Mouse (Mus musculus) midbrain, embryonic 13.5 days (tissue): ENCODE measurements at regions not wholly inside any gene's neighbourhood (a gene's known extent, or its start where the extent isn't known, plus 50 kb on each side); places are given as distances from the start of the nearest gene placed in this dataset.
A peak's percentile ranks its signal among the peaks of the same experiment; 100 is the strongest.

Source experiments
- ATAC-seq: fragments of 200-750 bp; cut with Nextera tagmentation; 2 replicates; pipeline ENCODE4 v1.8.0; 2017; ENCODE audit warnings: mild to moderate bottlenecking, moderate TSS enrichment, moderate library complexity
- H3K27ac ChIP-seq: fragments of 300-500 bp; sonication (generic); 2 replicates; pipeline ENCODE4 v1.5.1; 2015; ENCODE audit warnings: inconsistent platforms, mild to moderate bottlenecking, moderate library complexity
- H3K27me3 ChIP-seq: fragments of 300-500 bp; sonication (generic); 2 replicates; pipeline ENCODE4 v1.6.1; 2015; ENCODE audit warnings: mild to moderate bottlenecking, inconsistent platforms
- H3K36me3 ChIP-seq: fragments of 300-500 bp; sonication (generic); 2 replicates; pipeline ENCODE4 v1.6.1; 2015; ENCODE audit warnings: mild to moderate bottlenecking, inconsistent platforms
- H3K4me1 ChIP-seq: fragments of 300-500 bp; sonication (generic); replicated peaks from 2 replicates; pipeline ENCODE4 v1.6.1; 2015; ENCODE audit warnings: inconsistent platforms
- H3K4me2 ChIP-seq: fragments of 300-500 bp; sonication (generic); replicated peaks from 2 replicates; pipeline ENCODE4 v1.6.1; 2015; ENCODE audit warnings: moderate library complexity, mild to moderate bottlenecking, inconsistent platforms
- H3K4me3 ChIP-seq: fragments of 300-500 bp; sonication (generic); replicated peaks from 2 replicates; pipeline ENCODE4 v1.5.1; 2015; ENCODE audit warnings: mild to moderate bottlenecking, inconsistent platforms
- H3K9ac ChIP-seq: fragments of 300-500 bp; sonication (generic); replicated peaks from 2 replicates; pipeline ENCODE4 v1.6.1; 2015; ENCODE audit warnings: mild to moderate bottlenecking, inconsistent platforms
- H3K9me3 ChIP-seq: fragments of 300-500 bp; sonication (generic); 2 replicates; pipeline ENCODE4 v1.6.1; 2016; ENCODE audit warnings: mild to moderate bottlenecking, inconsistent platforms
- WGBS: fragments of 180-500 bp; shearing (Covaris S2); methylation state at CpG from one replicate; pipeline ENCODE4 v1.1.7; 2015; 5-methylcytosine and 5-hydroxymethylcytosine counted together

DNA sequence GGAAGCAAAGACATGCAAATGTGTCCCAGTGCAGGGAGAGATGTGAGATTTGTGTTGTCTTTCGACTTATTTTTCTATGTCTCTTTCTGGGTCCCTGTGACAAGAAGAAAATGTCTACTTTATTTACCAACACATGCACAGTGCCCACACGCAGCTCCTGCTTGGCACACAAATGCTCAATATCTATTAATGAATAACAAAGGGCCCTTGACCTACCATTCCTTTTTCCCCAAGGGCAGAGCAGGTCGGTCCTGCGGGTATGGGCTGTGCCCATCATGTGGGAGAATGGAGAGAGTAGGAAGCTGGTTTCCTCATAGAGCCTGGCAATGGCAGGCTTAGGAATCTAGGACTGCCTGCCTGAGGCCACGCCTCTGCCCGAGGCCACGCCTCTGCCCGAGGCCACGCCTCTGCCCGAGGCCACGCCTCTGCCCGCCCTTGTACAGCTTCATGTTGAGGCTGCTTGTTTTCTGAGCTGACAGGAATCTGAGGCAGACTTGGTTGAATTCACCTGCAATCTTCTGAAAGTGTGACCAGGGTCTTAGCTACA lies 98.8 kb upstream of the Ankrd28 start:
- Histone ChIP-seq H3K9ac (no peak overlapping the region), H3K4me1 (peaks cover 17% of the 10 kb centered on the region), H3K4me2 (no peak overlapping the region), H3K27ac (no peak overlapping the region), H3K9me3 (no peaks in the 10 kb centered on the region), H3K4me3 (no peak overlapping the region), H3K27me3 (no peaks in the 10 kb centered on the region), H3K36me3 (no peaks in the 10 kb centered on the region)
- 67% methylated on average over 12 of the region's 12 CpGs for WGBS
- ATAC-seq, result no peak

GRCm38 (mm10) chr14:31930367-31930766 lies 98.4 kb upstream of the Galnt15 start:
- H3K27ac ChIP-seq, result no peak overlapping the region
- no peak for ATAC-seq

GRCm38 (mm10) chr14:31931971-31932370 lies 96.8 kb upstream of the Galnt15 start:
- WGBS, result 86% methylated on average over 5 of the region's 5 CpGs
- no peak overlapping the region; the same call in 1 of the 2 replicates for H3K27ac ChIP-seq
- H3K4me2 ChIP-seq, result no peak overlapping the region

More at GRCm38 (mm10) chr14:31930367-31930766, 98.4 kb upstream of the Galnt15 start:
- H3K9me3 ChIP-seq, result no peaks in the 10 kb centered on the region
- WGBS, result 83% methylated on average over 9 of the region's 9 CpGs
- no peaks in the 10 kb centered on the region for H3K36me3 ChIP-seq
- peaks cover 29% of the 10 kb centered on the region for H3K4me1 ChIP-seq
- no peak overlapping the region for H3K4me3 ChIP-seq
- no peaks in the 10 kb centered on the region for H3K27me3 ChIP-seq
- H3K4me2 ChIP-seq, result no peak overlapping the region
- H3K9ac ChIP-seq, result no peak overlapping the region

DNA sequence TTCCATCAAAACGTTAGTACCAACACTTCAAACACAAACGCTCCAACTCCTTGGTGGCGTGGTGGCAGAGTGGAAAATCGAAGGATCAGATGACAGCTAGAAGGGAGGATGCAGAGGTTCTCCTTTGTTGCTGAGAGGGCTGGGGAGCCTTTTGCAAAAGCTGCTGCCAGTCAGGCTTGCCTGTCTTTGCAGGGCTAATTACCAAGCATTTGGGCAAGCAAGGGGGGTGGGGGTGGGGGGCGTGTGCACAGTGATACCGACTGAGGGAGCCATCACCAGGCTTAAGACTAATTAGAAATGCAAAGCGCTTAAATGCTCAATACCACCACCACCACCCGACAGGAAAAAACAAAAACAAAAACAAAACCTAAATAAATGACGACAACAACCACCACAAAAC lies 95.3 kb upstream of the Galnt15 start:
- WGBS, result under 1% methylated on average over 9 of the region's 9 CpGs
- Histone ChIP-seq H3K9me3 (0 out of 2 replicates have a peak, but pooled peaks cover 5% of the 10 kb centered on the region), H3K4me2 (peak overlapping the region; percentile 55), H3K9ac (peak overlapping the region; percentile 68), H3K27ac (peak overlapping the region; percentile 96), H3K36me3 (no peaks in the 10 kb centered on the region), H3K4me1 (peaks cover 38% of the 10 kb centered on the region), H3K4me3 (peak overlapping the region; percentile 36), H3K27me3 (no peaks in the 10 kb centered on the region)
- ATAC-seq, result peak; percentile 80

More at GRCm38 (mm10) chr14:31931971-31932370, 96.8 kb upstream of the Galnt15 start:
- Histone ChIP-seq H3K4me1 (peaks cover 38% of the 10 kb centered on the region), H3K27me3 (no peaks in the 10 kb centered on the region), H3K9ac (no peak overlapping the region), H3K36me3 (no peaks in the 10 kb centered on the region), H3K4me3 (no peak overlapping the region), H3K9me3 (no peaks in the 10 kb centered on the region)
- no peak for ATAC-seq

DNA sequence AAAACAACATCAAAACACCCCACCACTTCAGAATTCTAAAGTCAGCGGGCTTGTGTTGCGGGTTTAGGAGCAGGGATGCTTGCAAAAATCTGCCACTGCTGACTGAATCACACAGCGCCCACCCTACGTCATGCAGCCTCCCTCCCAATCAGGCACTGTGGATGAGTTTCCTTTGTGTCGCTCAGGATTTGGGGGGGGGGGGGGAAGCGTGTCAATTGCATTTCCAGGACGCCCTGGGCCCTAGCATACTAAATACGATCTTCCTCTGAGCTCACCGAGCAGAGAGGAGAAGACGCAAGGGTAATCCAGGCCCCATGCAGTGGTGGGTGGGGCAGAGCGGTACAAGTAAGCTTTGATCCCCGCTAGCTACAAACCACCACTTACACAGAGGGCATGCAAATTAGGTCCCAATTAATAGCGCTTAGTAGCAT lies 94.9 kb upstream of the Galnt15 start:
- peak overlapping the region; percentile 96 for H3K27ac ChIP-seq
- under 1% methylated on average over 13 of the region's 13 CpGs for WGBS
- peak overlapping the region; percentile 36 for H3K4me3 ChIP-seq
- H3K4me1 ChIP-seq, result peaks cover 38% of the 10 kb centered on the region
- H3K4me2 ChIP-seq, result peak overlapping the region; percentile 55
- no peaks in the 10 kb centered on the region for H3K36me3 ChIP-seq
- H3K27me3 ChIP-seq, result no peaks in the 10 kb centered on the region
- peak; percentile 97 for ATAC-seq
- 0 out of 2 replicates have a peak, but pooled peaks cover 5% of the 10 kb centered on the region for H3K9me3 ChIP-seq
- H3K9ac ChIP-seq, result peak overlapping the region; percentile 68

GRCm38 (mm10) chr14:31934321-31934720 lies 94.5 kb upstream of the Galnt15 start:
- Histone ChIP-seq H3K27ac (peak overlapping the region; percentile 96), H3K9me3 (0 out of 2 replicates have a peak, but pooled peaks cover 5% of the 10 kb centered on the region), H3K4me2 (peak overlapping the region; percentile 55), H3K36me3 (no peaks in the 10 kb centered on the region), H3K27me3 (no peaks in the 10 kb centered on the region), H3K4me1 (peaks cover 38% of the 10 kb centered on the region), H3K9ac (peak overlapping the region; percentile 68), H3K4me3 (peak overlapping the region; percentile 36)
- peak; percentile 85 for ATAC-seq
- WGBS, result 0% methylated on average over 5 of the region's 6 CpGs

GRCm38 (mm10) chr14:31934771-31935170 lies 94.0 kb upstream of the Galnt15 start:
- no peaks in the 10 kb centered on the region for H3K36me3 ChIP-seq
- H3K9ac ChIP-seq, result 0 out of 2 replicates have a peak overlapping the region, but pooled peaks have one; percentile 68
- WGBS, result 6% methylated on average over 3 of the region's 3 CpGs
- peak overlapping the region; percentile 36 for H3K4me3 ChIP-seq
- peaks cover 38% of the 10 kb centered on the region for H3K4me1 ChIP-seq
- no peak for ATAC-seq
- H3K4me2 ChIP-seq, result peak overlapping the region; percentile 55
- H3K27me3 ChIP-seq, result no peaks in the 10 kb centered on the region
- 0 out of 2 replicates have a peak, but pooled peaks cover 5% of the 10 kb centered on the region for H3K9me3 ChIP-seq
- peak overlapping the region; percentile 96 for H3K27ac ChIP-seq

- Histone ChIP-seq H3K4me1 (peaks cover 37% of the 10 kb centered on the region), H3K27me3 (no peaks in the 10 kb centered on the region), H3K27ac (peak overlapping the region; percentile 96), H3K9me3 (0 out of 2 replicates have a peak, but pooled peaks cover 5% of the 10 kb centered on the region), H3K36me3 (no peaks in the 10 kb centered on the region), H3K9ac (no peak overlapping the region), H3K4me3 (no peak overlapping the region), H3K4me2 (no peak overlapping the region)
- WGBS, result 40% methylated on average over 3 of the region's 3 CpGs
- no peak for ATAC-seq
These were observed 93.4 kb upstream of the Galnt15 start for GRCm38 (mm10) chr14:31935411-31935810.

- Histone ChIP-seq H3K36me3 (no peaks in the 10 kb centered on the region), H3K4me3 (no peak overlapping the region), H3K9ac (no peak overlapping the region), H3K27me3 (no peaks in the 10 kb centered on the region), H3K27ac (no peak overlapping the region), H3K4me1 (peaks cover 31% of the 10 kb centered on the region), H3K9me3 (0 out of 2 replicates have a peak, but pooled peaks cover 5% of the 10 kb centered on the region), H3K4me2 (no peak overlapping the region)
- no peak for ATAC-seq
- WGBS, result 87% methylated on average over 3 of the region's 3 CpGs
These were observed 92.2 kb upstream of the Galnt15 start for GRCm38 (mm10) chr14:31936581-31936980.

GRCm38 (mm10) chr14:31940900-31941299 lies 87.9 kb upstream of the Galnt15 start:
- ATAC-seq, result no peak
- Histone ChIP-seq H3K4me1 (peaks cover 4% of the 10 kb centered on the region), H3K4me3 (no peak overlapping the region), H3K27me3 (no peaks in the 10 kb centered on the region), H3K9me3 (0 out of 2 replicates have a peak, but pooled peaks cover 5% of the 10 kb centered on the region), H3K4me2 (no peak overlapping the region), H3K9ac (no peak overlapping the region), H3K27ac (no peak overlapping the region), H3K36me3 (no peaks in the 10 kb centered on the region)
- WGBS, result 95% methylated on average over 6 of the region's 6 CpGs

- Histone ChIP-seq H3K9me3 (0 out of 2 replicates have a peak, but pooled peaks cover 5% of the 10 kb centered on the region), H3K4me1 (peaks cover 7% of the 10 kb centered on the region; the same call in 1 of the 2 replicates), H3K27ac (no peak overlapping the region), H3K9ac (no peak overlapping the region), H3K4me2 (no peak overlapping the region), H3K27me3 (no peaks in the 10 kb centered on the region), H3K36me3 (no peaks in the 10 kb centered on the region), H3K4me3 (no peak overlapping the region)
- ATAC-seq, result no peak
- WGBS, result 72% methylated on average over 3 of the region's 3 CpGs
These were observed 86.4 kb upstream of the Galnt15 start for GRCm38 (mm10) chr14:31942266-31942960.

DNA sequence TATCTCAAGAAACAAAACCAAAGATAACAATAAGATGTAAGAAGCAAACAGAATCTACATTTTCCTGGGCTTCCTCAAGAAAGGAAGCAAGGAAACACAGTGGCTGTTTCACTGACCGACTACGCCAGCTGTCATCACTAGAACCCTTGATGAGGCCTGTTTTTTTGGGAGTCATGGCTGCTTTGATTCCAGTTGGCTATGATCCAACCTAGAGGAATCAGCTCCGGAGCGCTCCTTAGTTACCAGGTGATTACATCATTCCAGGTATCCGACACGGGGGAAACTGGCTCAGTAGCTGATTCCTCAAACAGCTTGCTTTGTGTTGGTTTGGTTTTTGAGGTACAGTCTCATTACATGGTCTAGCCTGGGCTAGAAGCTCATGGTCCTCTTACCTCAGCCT lies 84.1 kb upstream of the Galnt15 start:
- Histone ChIP-seq H3K9me3 (no peaks in the 10 kb centered on the region), H3K4me3 (no peak overlapping the region), H3K4me2 (no peak overlapping the region), H3K9ac (no peak overlapping the region), H3K27me3 (no peaks in the 10 kb centered on the region), H3K27ac (no peak overlapping the region), H3K36me3 (no peaks in the 10 kb centered on the region), H3K4me1 (peaks cover 9% of the 10 kb centered on the region; the same call in 1 of the 2 replicates)
- WGBS, result 92% methylated on average over 6 of the region's 6 CpGs
- no peak for ATAC-seq
